Mouse (Mus musculus) left cerebral cortex, postnatal 4 days (tissue): Measurements from ENCODE around the gene 1700029H14Rik. TPM values are rescaled to one million over a fixed set of nuclear protein-coding genes. Genes with fewer than 3 reads are reported as not detected.
A peak's percentile ranks its signal among the peaks of the same experiment; 100 is the strongest.

ENCODE experiments used
- DNase-seq: peaks from one replicate; pipeline ENCODE4 v3.0.0-alpha.2; 2022
- intact Hi-C: fragments of 180-260 bp; cut with DNase I; formaldehyde crosslinking; loops from one replicate; pipeline ENCODE4 v1.15.1; 2025
- total RNA-seq, 2 experiments: library from RNA; stranded (reverse); gene quantifications; 2 replicates each; pipeline ENCODE4 v1.2.3; 2021

1700029H14Rik gene
- total RNA-seq, 2 experiments from 2014 or later: not detected

- intact Hi-C loops: loop anchor here (5.0 kb wide), 1 partner anchor 136 kb away; no protein-coding TSS in a partner anchor
- DNase-seq: peak; percentile 50
Measured at GRCm38 (mm10) chr8:13548235-13548634, 14.0 kb downstream of the 1700029H14Rik start.

- intact Hi-C loops: loop anchor here (5.0 kb wide), 1 partner anchor 134 kb away; no protein-coding TSS in a partner anchor
- no peak for DNase-seq
Measured at GRCm38 (mm10) chr8:13546421-13546820, 15.8 kb downstream of the 1700029H14Rik start.

- intact Hi-C loops: no loop called here
- DNase-seq: no peak
Measured at GRCm38 (mm10) chr8:13541526-13541925, 20.7 kb downstream of the 1700029H14Rik start.

GRCm38 (mm10) chr8:13540122-13540521, 22.1 kb downstream of the 1700029H14Rik start:
- no peak for DNase-seq
- intact Hi-C loops: no loop called here

- peak; percentile 78 for DNase-seq
- intact Hi-C loops: no loop called here
Measured at GRCm38 (mm10) chr8:13538821-13539220, 23.4 kb downstream of the 1700029H14Rik start.

GRCm38 (mm10) chr8:13537102-13537501, 25.2 kb downstream of the 1700029H14Rik start:
- intact Hi-C loops: no loop called here

GRCm38 (mm10) chr8:13533123-13533522, 29.1 kb downstream of the 1700029H14Rik start:
- DNase-seq: no peak
- intact Hi-C loops: loop anchor here (5.0 kb wide), 1 partner anchor 106 kb away; no protein-coding TSS in a partner anchor

More at GRCm38 (mm10) chr8:13537102-13537501, 25.2 kb downstream of the 1700029H14Rik start:
- DNase-seq: no peak

GRCm38 (mm10) chr8:13531602-13532171, 30.6 kb downstream of the 1700029H14Rik start:
- peak; percentile 46 for DNase-seq
- intact Hi-C loops: loop anchor here (5.0 kb wide), 1 partner anchor 104 kb away; no protein-coding TSS in a partner anchor

- peak; percentile 98 for DNase-seq
- intact Hi-C loops: loop anchor here (5.0 kb wide), 1 partner anchor 104 kb away; no protein-coding TSS in a partner anchor
Measured at GRCm38 (mm10) chr8:13530941-13531340, 31.3 kb downstream of the 1700029H14Rik start.

- intact Hi-C loops: loop anchor here (5.0 kb wide), 1 partner anchor 103 kb away; no protein-coding TSS in a partner anchor
- DNase-seq: peak; percentile 25
Measured at GRCm38 (mm10) chr8:13530401-13530800, 31.9 kb downstream of the 1700029H14Rik start.

GRCm38 (mm10) chr8:13529891-13530316, 32.4 kb downstream of the 1700029H14Rik start:
- intact Hi-C loops: loop anchor here (5.0 kb wide), 1 partner anchor 103 kb away; no protein-coding TSS in a partner anchor
- DNase-seq: peak; percentile 96

GRCm38 (mm10) chr8:13529011-13529840, 33.0 kb downstream of the 1700029H14Rik start:
- intact Hi-C loops: no loop called here
- no peak for DNase-seq

- DNase-seq: no peak
- intact Hi-C loops: no loop called here
Measured at GRCm38 (mm10) chr8:13521392-13521791, 40.9 kb downstream of the 1700029H14Rik start.

- intact Hi-C loops: no loop called here
- no peak for DNase-seq
Measured at GRCm38 (mm10) chr8:13520349-13520748, 41.9 kb downstream of the 1700029H14Rik start.

GRCm38 (mm10) chr8:13519503-13519902, 42.8 kb downstream of the 1700029H14Rik start:
- no peak for DNase-seq

GRCm38 (mm10) chr8:13517284-13517781, 44.9 kb downstream of the 1700029H14Rik start:
- DNase-seq: no peak
- intact Hi-C loops: no loop called here

More at GRCm38 (mm10) chr8:13519503-13519902, 42.8 kb downstream of the 1700029H14Rik start:
- intact Hi-C loops: no loop called here

GRCm38 (mm10) chr8:13516728-13517127, 45.5 kb downstream of the 1700029H14Rik start:
- intact Hi-C loops: no loop called here
- DNase-seq: no peak

GRCm38 (mm10) chr8:13516011-13516442, 46.2 kb downstream of the 1700029H14Rik start:
- peak; percentile 47 for DNase-seq
- intact Hi-C loops: no loop called here

GRCm38 (mm10) chr8:13513556-13514370, 48.5 kb downstream of the 1700029H14Rik start:
- DNase-seq: no peak
- intact Hi-C loops: no loop called here

- intact Hi-C loops: no loop called here
- DNase-seq: peak; percentile 64
Measured at GRCm38 (mm10) chr8:13512677-13513076, 49.6 kb downstream of the 1700029H14Rik start.
